In the genomic region with DNA sequence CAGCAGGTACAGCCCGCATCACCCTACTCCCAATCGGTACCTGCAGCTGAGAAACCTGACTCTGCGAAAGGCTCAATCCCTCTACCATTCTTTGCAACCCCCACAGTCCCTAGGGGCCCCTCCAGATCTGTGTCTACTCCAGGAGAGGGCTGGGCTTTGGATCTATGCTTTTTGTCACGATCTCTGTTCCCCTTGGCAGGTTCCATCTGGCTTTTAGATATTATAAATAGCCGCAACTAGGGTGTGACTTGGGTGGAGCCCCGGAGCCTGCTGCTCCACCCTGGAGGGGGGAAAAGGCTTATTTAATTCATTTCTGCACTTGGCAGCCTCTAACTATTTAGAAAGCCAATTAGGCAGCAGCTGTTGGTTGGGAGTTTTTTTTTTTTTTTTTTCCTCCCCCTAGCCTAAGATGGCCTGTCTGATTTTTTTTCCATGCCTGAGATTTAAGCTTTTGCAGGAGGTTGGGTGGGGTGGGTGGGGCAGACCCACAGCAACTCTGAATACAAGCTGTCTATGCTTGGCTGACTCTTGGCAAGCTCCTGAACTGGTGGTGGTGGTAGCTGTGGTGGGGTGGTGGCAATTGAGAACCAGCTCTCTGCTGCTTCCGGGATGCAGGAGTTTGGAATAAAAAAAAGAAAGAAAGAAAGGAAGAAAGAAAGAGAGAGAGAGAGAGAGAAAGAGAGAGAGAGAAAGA, we compare ENCODE assay signal across 8 mouse cellular contexts.
A peak's percentile ranks its signal among the peaks of the same experiment; 100 is the strongest.
DNase-seq lines count a peak whose midpoint lies in the region; ATAC-seq lines count a peak whose summit lies in the region.

No protein-coding gene starts in this region.

- H3K4me2 ChIP-seq in kidney, embryonic 14.5 days (replicated peaks; ENCODE audit: low read depth, low read length) = no peak overlapping the region

- no peaks in the 10 kb centered on the region for H3K36me3 ChIP-seq in kidney, embryonic 14.5 days (ENCODE audit: control insufficient read depth, insufficient read depth, low read length)

- H3K27me3 ChIP-seq in kidney, embryonic 14.5 days (ENCODE audit: control insufficient read depth, insufficient read depth, low read length) = no peaks in the 10 kb centered on the region

- H3K9ac ChIP-seq in kidney, embryonic 14.5 days (ENCODE audit: low read depth, low read length) = no peak overlapping the region

- ATAC-seq in frontal cortex, adult (ENCODE audit: low TSS enrichment) = peak; percentile 45
- peak; percentile 40; the same call in 1 of the 2 replicates for ATAC-seq in kidney, embryonic 14.5 days (ENCODE audit: low FRiP score, low TSS enrichment)
- ATAC-seq in megakaryocyte progenitor cell, adult 5-6 weeks (replicated peaks; ENCODE audit: poor library complexity) = peak; percentile 79

- H3K9me3 ChIP-seq in kidney, embryonic 14.5 days (ENCODE audit: control insufficient read depth, low read length) = no peaks in the 10 kb centered on the region

- no peak overlapping the region for H3K4me3 ChIP-seq in kidney, embryonic 14.5 days (ENCODE audit: low read length)

- intact Hi-C loops in gastrocnemius, postnatal 36 days (cut with DNase I) = no loop called here

- DNase-seq in frontal cortex, postnatal 14 days (ENCODE audit: low spot score in 2 of 2) = no peak
- DNase-seq in brain, adult 2 months (ENCODE audit: low read depth, low spot score) = peak; percentile 79
- DNase-seq in gastrocnemius, postnatal 36 days = peak; percentile 39 to 51
- DNase-seq in embryo, embryonic 11 days = no peak
- no peak for DNase-seq in thymus, postnatal 0 days (ENCODE audit: low spot score)

- peaks cover 34% of the 10 kb centered on the region for H3K4me1 ChIP-seq in kidney, embryonic 14.5 days (ENCODE audit: control insufficient read depth, insufficient read depth, low read length)

- 46% methylated on average over 7 of the region's 7 CpGs for WGBS in kidney, embryonic 14.5 days

- H3K27ac ChIP-seq in kidney, embryonic 14.5 days (ENCODE audit: low read depth, low read length) = peak overlapping the region; percentile 7; the same call in 1 of the 2 replicates

Comparison
In these comparisons a context has a peak if more than half of its experiments do, and no peak if none do; other contexts are left out.
1. DNase-seq: peak in brain, adult 2 months (single experiment) and gastrocnemius, postnatal 36 days (2 of 2); none in frontal cortex, postnatal 14 days (0 of 2), embryo, embryonic 11 days (single experiment) and thymus, postnatal 0 days (single experiment).
2. Peak in every context shown above with its lines, with median percentiles within 50 percentile points of each other: ATAC-seq.